Mouse (Mus musculus): ENCODE measurements around the gene Ddhd1.

Ddhd1 gene

GRCm38 (mm10) chr14:45644202-45644601, 13.7 kb downstream of the Ddhd1 start:
- no peak for DNase-seq

GRCm38 (mm10) chr14:45643461-45643860, 14.5 kb downstream of the Ddhd1 start:
- no peak for DNase-seq

- no peak for DNase-seq
Measured at GRCm38 (mm10) chr14:45642795-45643194, 15.1 kb downstream of the Ddhd1 start.

GRCm38 (mm10) chr14:45642217-45642616, 15.7 kb downstream of the Ddhd1 start:
- no peak for DNase-seq

- DNase-seq = no peak
Measured at GRCm38 (mm10) chr14:45638717-45639116, 19.2 kb downstream of the Ddhd1 start.

- DNase-seq = no peak
Measured at GRCm38 (mm10) chr14:45635496-45635895, 22.4 kb downstream of the Ddhd1 start.

- DNase-seq = no peak
Measured at GRCm38 (mm10) chr14:45632756-45633537, 25.0 kb downstream of the Ddhd1 start.

- no peak for DNase-seq
Measured at GRCm38 (mm10) chr14:45630544-45630943, 27.4 kb downstream of the Ddhd1 start.

GRCm38 (mm10) chr14:45629938-45630337, 28.0 kb downstream of the Ddhd1 start:
- no peak for DNase-seq

- DNase-seq = no peak
Measured at GRCm38 (mm10) chr14:45618351-45618750, 39.6 kb downstream of the Ddhd1 start.

- DNase-seq = no peak
Measured at GRCm38 (mm10) chr14:45616526-45616925, 41.4 kb downstream of the Ddhd1 start.

- no peak for DNase-seq
Measured at GRCm38 (mm10) chr14:45615776-45616175, 42.2 kb downstream of the Ddhd1 start.

GRCm38 (mm10) chr14:45614822-45615221, 43.1 kb downstream of the Ddhd1 start:
- DNase-seq = no peak

- DNase-seq = no peak
Measured at GRCm38 (mm10) chr14:45614406-45614805, 43.5 kb downstream of the Ddhd1 start.

GRCm38 (mm10) chr14:45611654-45612053, 46.3 kb downstream of the Ddhd1 start:
- DNase-seq = no peak

GRCm38 (mm10) chr14:45602002-45602401, 55.9 kb downstream of the Ddhd1 start:
- no peak for DNase-seq

GRCm38 (mm10) chr14:45600587-45600986, 57.4 kb downstream of the Ddhd1 start:
- no peak for DNase-seq

GRCm38 (mm10) chr14:45597855-45598254, 60.1 kb downstream of the Ddhd1 start:
- DNase-seq = no peak

GRCm38 (mm10) chr14:45593261-45593660, 64.7 kb downstream of the Ddhd1 start:
- DNase-seq = no peak

GRCm38 (mm10) chr14:45588403-45588802, 69.5 kb downstream of the Ddhd1 start:
- DNase-seq = no peak

GRCm38 (mm10) chr14:45587536-45587935, 70.4 kb downstream of the Ddhd1 start:
- no peak for DNase-seq

- no peak for DNase-seq
Measured at GRCm38 (mm10) chr14:45583494-45584027, 74.4 kb downstream of the Ddhd1 start.

GRCm38 (mm10) chr14:45580923-45581827, 76.8 kb downstream of the Ddhd1 start:
- peak; percentile 53 for DNase-seq
